Mouse (Mus musculus) midbrain, postnatal 0 days (tissue): Measurements from ENCODE around the gene Ifne. TPM values are rescaled to one million over a fixed set of nuclear protein-coding genes. Genes with fewer than 3 reads are reported as not detected.

ENCODE experiments used
- ATAC-seq: fragments of 200-750 bp; cut with Nextera tagmentation; 2 replicates; pipeline ENCODE4 v1.8.0; 2017; ENCODE audit warnings: moderate number of reproducible peaks, mild to moderate bottlenecking, moderate TSS enrichment, moderate library complexity; ENCODE audit not compliant: low FRiP score
- DNase-seq: peaks from one replicate; pipeline ENCODE4 v3.0.0-alpha.2; 2015; ENCODE audit warnings: low spot score
- H3K27ac ChIP-seq: fragments of 300-500 bp; sonication (generic); 2 replicates; pipeline ENCODE4 v1.5.1; 2014; ENCODE audit warnings: low read depth, mild to moderate bottlenecking, low read length, mixed read lengths
- H3K27me3 ChIP-seq: fragments of 300-500 bp; sonication (generic); 2 replicates; pipeline ENCODE4 v1.6.1; 2014; ENCODE audit warnings: low read length, control low read depth, mixed read lengths; ENCODE audit not compliant: insufficient read depth
- H3K36me3 ChIP-seq: fragments of 300-500 bp; sonication (generic); 2 replicates; pipeline ENCODE4 v1.6.1; 2014; ENCODE audit warnings: low read length, control low read depth, mixed read lengths; ENCODE audit not compliant: insufficient read depth
- H3K4me1 ChIP-seq: fragments of 300-500 bp; sonication (generic); 2 replicates; pipeline ENCODE4 v1.6.1; 2014; ENCODE audit warnings: mild to moderate bottlenecking, control low read depth, antibody characterized with exemption, low read length, mixed read lengths; ENCODE audit not compliant: insufficient read depth
- H3K4me2 ChIP-seq: fragments of 300-500 bp; sonication (generic); 2 replicates; pipeline ENCODE4 v1.6.1; 2014; ENCODE audit warnings: low read depth, mild to moderate bottlenecking, low read length, mixed read lengths; ENCODE audit not compliant: poor library complexity, severe bottlenecking
- H3K4me3 ChIP-seq: fragments of 300-500 bp; sonication (generic); 2 replicates; pipeline ENCODE4 v1.5.1; 2014; ENCODE audit warnings: low read depth, mild to moderate bottlenecking, low read length, moderate library complexity
- H3K9ac ChIP-seq: fragments of 300-500 bp; sonication (generic); replicated peaks from 2 replicates; pipeline ENCODE4 v1.6.1; 2014; ENCODE audit warnings: mild to moderate bottlenecking, low read length, moderate library complexity, mixed read lengths; ENCODE audit not compliant: poor library complexity, severe bottlenecking
- H3K9me3 ChIP-seq: fragments of 300-500 bp; sonication (generic); 2 replicates; pipeline ENCODE4 v1.6.1; 2016; ENCODE audit warnings: low read length, control low read depth
- CTCF ChIP-seq: IDR thresholded peaks from 2 replicates; pipeline ENCODE4 v1.5.1; 2016; ENCODE audit warnings: antibody characterized with exemption, mild to moderate bottlenecking
- WGBS: fragments of 180-500 bp; shearing (Covaris S2); extraction: QIAGEN DNeasy Blood & Tissue Kit; methylation state at CpG from one replicate; pipeline ENCODE4 v1.1.7; 2014; 5-methylcytosine and 5-hydroxymethylcytosine counted together
- polyA plus RNA-seq: library from polyadenylated mRNA; unstranded; fragments of >200 nt; fragmentation: Nextera tagmentation; extraction: Ambion mirVana; gene quantifications from 2 replicates; pipeline ENCODE4 v1.2.1, GENCODE M21; 2015
- total RNA-seq: library from RNA; depleted of rRNA; stranded (reverse); fragments of >200 nt; gene quantifications from 2 replicates; pipeline ENCODE4 v1.2.3, GENCODE M21; 2014

Ifne gene
- total and polyA plus RNA-seq, 2 experiments from 2014 or later, result not detected

- H3K4me1 ChIP-seq, result no peaks in the 10 kb centered on the region
- no peaks in the 10 kb centered on the region for H3K36me3 ChIP-seq
- DNase-seq (no peak), ATAC-seq (no peak)
- H3K27ac ChIP-seq, result no peak overlapping the region
- 89% methylated on average over 10 of the region's 10 CpGs for WGBS
- no peaks in the 10 kb centered on the region for H3K9me3 ChIP-seq
- no peak overlapping the region for H3K9ac ChIP-seq
- no peaks in the 10 kb centered on the region for H3K27me3 ChIP-seq
- H3K4me3 ChIP-seq, result no peak overlapping the region
- H3K4me2 ChIP-seq, result no peak overlapping the region
- TF ChIP-seq CTCF, result no peak
Measured at GRCm38 (mm10) chr4:88909600-88910534, 29.9 kb upstream of the Ifne start.

- Histone ChIP-seq H3K9me3 (no peaks in the 10 kb centered on the region), H3K4me3 (no peak overlapping the region), H3K27me3 (no peaks in the 10 kb centered on the region), H3K36me3 (no peaks in the 10 kb centered on the region), H3K4me1 (no peaks in the 10 kb centered on the region), H3K27ac (no peak overlapping the region), H3K4me2 (no peak overlapping the region), H3K9ac (no peak overlapping the region)
- DNase-seq (no peak), ATAC-seq (no peak)
- TF ChIP-seq CTCF, result no peak
Measured at GRCm38 (mm10) chr4:88893201-88893754, 13.3 kb upstream of the Ifne start.

- no peak for ATAC-seq
- DNase-seq, result no peak
- TF ChIP-seq CTCF, result no peak
Measured at GRCm38 (mm10) chr4:88888236-88888635, 8.2 kb upstream of the Ifne start.

GRCm38 (mm10) chr4:88878772-88879171 is 1.2 kb downstream of the Ifne start:
- no peak for ATAC-seq
- no peaks in the 10 kb centered on the region for H3K9me3 ChIP-seq
- H3K9ac ChIP-seq, result no peak overlapping the region
- WGBS, result 73% methylated on average over 4 of the region's 4 CpGs
- no peaks in the 10 kb centered on the region for H3K27me3 ChIP-seq
- no peak overlapping the region for H3K27ac ChIP-seq
- no peaks in the 10 kb centered on the region for H3K36me3 ChIP-seq
- no peak for DNase-seq
- no peak overlapping the region for H3K4me2 ChIP-seq
- H3K4me1 ChIP-seq, result no peaks in the 10 kb centered on the region
- no peak for TF ChIP-seq CTCF
- H3K4me3 ChIP-seq, result no peak overlapping the region

More at GRCm38 (mm10) chr4:88888236-88888635, 8.2 kb upstream of the Ifne start:
- H3K4me3 ChIP-seq, result no peak overlapping the region
- no peak overlapping the region for H3K9ac ChIP-seq
- no peak overlapping the region for H3K4me2 ChIP-seq
- H3K27me3 ChIP-seq, result no peaks in the 10 kb centered on the region
- H3K27ac ChIP-seq, result no peak overlapping the region
- H3K36me3 ChIP-seq, result no peaks in the 10 kb centered on the region
- no peaks in the 10 kb centered on the region for H3K9me3 ChIP-seq
- H3K4me1 ChIP-seq, result no peaks in the 10 kb centered on the region

- H3K9me3 ChIP-seq, result no peaks in the 10 kb centered on the region
- DNase-seq (no peak), ATAC-seq (no peak)
- 48% methylated on average over 10 of the region's 10 CpGs for WGBS
- no peak overlapping the region for H3K9ac ChIP-seq
- H3K36me3 ChIP-seq, result no peaks in the 10 kb centered on the region
- H3K4me1 ChIP-seq, result no peaks in the 10 kb centered on the region
- H3K27ac ChIP-seq, result no peak overlapping the region
- no peak overlapping the region for H3K4me2 ChIP-seq
- H3K4me3 ChIP-seq, result no peak overlapping the region
- H3K27me3 ChIP-seq, result no peaks in the 10 kb centered on the region
- TF ChIP-seq CTCF, result no peak
Measured at GRCm38 (mm10) chr4:88878246-88878645, 1.8 kb downstream of the Ifne start.

- Histone ChIP-seq H3K27ac (no peak overlapping the region), H3K4me2 (no peak overlapping the region), H3K36me3 (no peaks in the 10 kb centered on the region), H3K4me1 (no peaks in the 10 kb centered on the region), H3K4me3 (no peak overlapping the region), H3K9ac (no peak overlapping the region), H3K9me3 (no peaks in the 10 kb centered on the region), H3K27me3 (no peaks in the 10 kb centered on the region)
- TF ChIP-seq CTCF, result no peak
- no peak for ATAC-seq
- no peak for DNase-seq
- WGBS, result 74% methylated on average over 4 of the region's 4 CpGs
Measured at GRCm38 (mm10) chr4:88876520-88876919, 3.5 kb downstream of the Ifne start.
